In genomic region chrX:20862105-20863065, GRCm38 (mm10) we compare ENCODE assay signal across 9 mouse cellular contexts. TPM values are rescaled to one million over a fixed set of nuclear protein-coding genes. Genes with fewer than 3 reads are reported as not detected.
A peak's percentile ranks its signal among the peaks of the same experiment; 100 is the strongest.
DNase-seq lines count a peak whose midpoint lies in the region; ATAC-seq and TF ChIP-seq lines count a peak whose summit lies in the region.
"Had no signal": no experiment of that assay in that cellular context is flagged by ENCODE, and none has a peak within 500 bp of the region (broad histone marks: within the 10 kb centered on the region; RNA-seq: fewer than 3 reads in every experiment).

No protein-coding gene starts in this region.

- no peak overlapping the region for H3K9ac ChIP-seq in forebrain, embryonic 16.5 days (replicated peaks; ENCODE audit: low read depth, low read length)
- no peak overlapping the region for H3K9ac ChIP-seq in midbrain, embryonic 12.5 days (replicated peaks)
- H3K9ac ChIP-seq in midbrain, postnatal 0 days (replicated peaks; ENCODE audit: low read length, poor library complexity, severe bottlenecking): no peak overlapping the region
- H3K9ac ChIP-seq in hindbrain, postnatal 0 days (replicated peaks; ENCODE audit: low read length): no peak overlapping the region
- no peak overlapping the region for H3K9ac ChIP-seq in stomach, postnatal 0 days (ENCODE audit: low read length)

- ATAC-seq in forebrain, embryonic 16.5 days: no peak
- 0 out of 2 replicates have a peak, but pooled peaks have one; percentile 35 for ATAC-seq in midbrain, embryonic 12.5 days (ENCODE audit: low FRiP score, low read depth)
- no peak for ATAC-seq in midbrain, postnatal 0 days (ENCODE audit: low FRiP score)
- ATAC-seq in hindbrain, postnatal 0 days: 0 out of 2 replicates have a peak, but pooled peaks have one; percentile 10
- peak; percentile 28; the same call in 1 of the 2 replicates for ATAC-seq in stomach, postnatal 0 days (ENCODE audit: low FRiP score, low TSS enrichment)
- ATAC-seq in inflammation-experienced regulatory T-cells, adult 6 months: no peak

- H3K4me2 ChIP-seq in forebrain, embryonic 16.5 days (ENCODE audit: low read length): no peak overlapping the region
- H3K4me2 ChIP-seq in midbrain, embryonic 12.5 days (replicated peaks): no peak overlapping the region
- no peak overlapping the region for H3K4me2 ChIP-seq in midbrain, postnatal 0 days (ENCODE audit: low read depth, low read length, poor library complexity, severe bottlenecking)
- no peak overlapping the region for H3K4me2 ChIP-seq in hindbrain, postnatal 0 days (ENCODE audit: low read depth, low read length)
- H3K4me2 ChIP-seq in stomach, postnatal 0 days (replicated peaks; ENCODE audit: low read depth): no peak overlapping the region

- no peaks in the 10 kb centered on the region for H3K27me3 ChIP-seq in forebrain, embryonic 10.5 days (ENCODE audit: poor library complexity, severe bottlenecking)
- no peaks in the 10 kb centered on the region for H3K27me3 ChIP-seq in forebrain, embryonic 16.5 days (replicated peaks; ENCODE audit: control insufficient read depth, insufficient read depth, low read length)
- H3K27me3 ChIP-seq in midbrain, embryonic 12.5 days: no peaks in the 10 kb centered on the region
- H3K27me3 ChIP-seq in midbrain, postnatal 0 days (ENCODE audit: insufficient read depth, low read length): no peaks in the 10 kb centered on the region
- H3K27me3 ChIP-seq in hindbrain, postnatal 0 days (ENCODE audit: insufficient read depth, low read length): no peaks in the 10 kb centered on the region
- H3K27me3 ChIP-seq in stomach, postnatal 0 days (ENCODE audit: control insufficient read depth, insufficient read depth, low read length): no peaks in the 10 kb centered on the region

- peaks cover 9% of the 10 kb centered on the region for H3K4me1 ChIP-seq in forebrain, embryonic 10.5 days
- no peaks in the 10 kb centered on the region for H3K4me1 ChIP-seq in forebrain, embryonic 16.5 days (replicated peaks; ENCODE audit: control insufficient read depth, insufficient read depth, low read length)
- H3K4me1 ChIP-seq in midbrain, embryonic 12.5 days: no peaks in the 10 kb centered on the region
- H3K4me1 ChIP-seq in midbrain, postnatal 0 days (ENCODE audit: insufficient read depth, low read length): no peaks in the 10 kb centered on the region
- H3K4me1 ChIP-seq in hindbrain, postnatal 0 days (ENCODE audit: insufficient read depth, low read length): no peaks in the 10 kb centered on the region
- no peaks in the 10 kb centered on the region for H3K4me1 ChIP-seq in stomach, postnatal 0 days (replicated peaks; ENCODE audit: control insufficient read depth, insufficient read depth)

- no peak for TF ChIP-seq CTCF in midbrain, postnatal 0 days (IDR thresholded peaks at IDR 0.05)
- no peak for TF ChIP-seq CTCF in hindbrain, postnatal 0 days (IDR thresholded peaks at IDR 0.05; ENCODE audit: low read depth)
- TF ChIP-seq CTCF in stomach, postnatal 0 days (IDR thresholded peaks at IDR 0.05; ENCODE audit: low read depth): no peak

- H3K27ac ChIP-seq in forebrain, embryonic 10.5 days: peak overlapping the region; percentile 65
- no peak overlapping the region for H3K27ac ChIP-seq in forebrain, embryonic 16.5 days (ENCODE audit: low read length)
- no peak overlapping the region for H3K27ac ChIP-seq in midbrain, embryonic 12.5 days (replicated peaks)
- no peak overlapping the region for H3K27ac ChIP-seq in midbrain, postnatal 0 days (ENCODE audit: low read depth, low read length)
- peak overlapping the region; percentile 26; the same call in 1 of the 2 replicates for H3K27ac ChIP-seq in hindbrain, postnatal 0 days
- no peak overlapping the region for H3K27ac ChIP-seq in stomach, postnatal 0 days (replicated peaks)

- TF ChIP-seq EP300 in stomach, postnatal 0 days (optimal IDR thresholded peaks at IDR 0.05): no peak

- peaks cover 21% of the 10 kb centered on the region for H3K36me3 ChIP-seq in forebrain, embryonic 10.5 days (replicated peaks)
- peaks cover 2% of the 10 kb centered on the region; the same call in 1 of the 2 replicates for H3K36me3 ChIP-seq in forebrain, embryonic 16.5 days (ENCODE audit: control insufficient read depth, insufficient read depth)
- peaks cover 3% of the 10 kb centered on the region; the same call in 1 of the 2 replicates for H3K36me3 ChIP-seq in midbrain, embryonic 12.5 days
- 0 out of 2 replicates have a peak, but pooled peaks cover 5% of the 10 kb centered on the region for H3K36me3 ChIP-seq in midbrain, postnatal 0 days (ENCODE audit: insufficient read depth, low read length)
- H3K36me3 ChIP-seq in hindbrain, postnatal 0 days (ENCODE audit: insufficient read depth, low read length): no peaks in the 10 kb centered on the region
- H3K36me3 ChIP-seq in stomach, postnatal 0 days (ENCODE audit: control insufficient read depth, insufficient read depth, low read length): no peaks in the 10 kb centered on the region

- DNase-seq in forebrain, embryonic 10.5 days (ENCODE audit: extremely low spot score, low spot score): no peak
- DNase-seq in midbrain, postnatal 0 days (ENCODE audit: low spot score): no peak
- no peak for DNase-seq in hindbrain, postnatal 0 days (ENCODE audit: low spot score)
- no peak for DNase-seq in stomach, postnatal 0 days (ENCODE audit: low spot score)
- DNase-seq in left cerebral cortex, adult 18-20 months (ENCODE audit: low spot score in 2 of 2): no peak

- peaks cover 6% of the 10 kb centered on the region; the same call in 1 of the 2 replicates for H3K9me3 ChIP-seq in forebrain, embryonic 10.5 days
- H3K9me3 ChIP-seq in forebrain, embryonic 16.5 days (ENCODE audit: control insufficient read depth, low read length): no peaks in the 10 kb centered on the region
- H3K9me3 ChIP-seq in midbrain, embryonic 12.5 days: no peaks in the 10 kb centered on the region
- no peaks in the 10 kb centered on the region for H3K9me3 ChIP-seq in midbrain, postnatal 0 days (ENCODE audit: low read length)
- no peaks in the 10 kb centered on the region for H3K9me3 ChIP-seq in hindbrain, postnatal 0 days (ENCODE audit: low read length)
- no peaks in the 10 kb centered on the region for H3K9me3 ChIP-seq in stomach, postnatal 0 days (ENCODE audit: control insufficient read depth, low read length)

- no peak overlapping the region for H3K4me3 ChIP-seq in forebrain, embryonic 10.5 days
- H3K4me3 ChIP-seq in forebrain, embryonic 16.5 days (replicated peaks; ENCODE audit: low read length): no peak overlapping the region
- H3K4me3 ChIP-seq in midbrain, embryonic 12.5 days: no peak overlapping the region
- no peak overlapping the region for H3K4me3 ChIP-seq in midbrain, postnatal 0 days (ENCODE audit: low read depth, low read length)
- H3K4me3 ChIP-seq in hindbrain, postnatal 0 days (ENCODE audit: low read length): no peak overlapping the region
- no peak overlapping the region for H3K4me3 ChIP-seq in stomach, postnatal 0 days (ENCODE audit: low read depth, low read length)

- whole genome bisulfite sequencing in forebrain, embryonic 10.5 days: 45% methylated on average over 29 of the region's 29 CpGs
- WGBS in forebrain, embryonic 16.5 days: 60% methylated on average over 29 of the region's 29 CpGs
- WGBS in midbrain, embryonic 12.5 days: 53% methylated on average over 29 of the region's 29 CpGs
- 47% methylated on average over 28 of the region's 29 CpGs for WGBS in midbrain, postnatal 0 days
- WGBS in hindbrain, postnatal 0 days: 54% methylated on average over 26 of the region's 29 CpGs
- 32% methylated on average over 26 of the region's 29 CpGs for WGBS in stomach, postnatal 0 days

RNA-seq across cellular contexts. Expression of gene Timp1, which starts 7.6 kb away (rescaled TPM):
- 7.4 and 7.9 TPM in 2 replicates for polyA plus RNA-seq in forebrain, embryonic 10.5 days (2016; fragmentation: Nextera tagmentation; extraction: Ambion mirVana)
- 2.4 and 3.4 TPM in 2 replicates for polyA plus RNA-seq in forebrain, embryonic 16.5 days (2015; fragmentation: Nextera tagmentation; extraction: Ambion mirVana)
- polyA plus RNA-seq in midbrain, embryonic 12.5 days (2016; fragmentation: Nextera tagmentation; extraction: Ambion mirVana): 6.9 and 7.9 TPM in 2 replicates
- 3.8 and 9.3 TPM in 2 replicates for total RNA-seq in midbrain, postnatal 0 days (2014; rRNA removed)
- polyA plus RNA-seq in midbrain, postnatal 0 days (2015; fragmentation: Nextera tagmentation; extraction: Ambion mirVana): 3.2 and 4.1 TPM in 2 replicates
- 3.8 and 5.7 TPM in 2 replicates for total RNA-seq in hindbrain, postnatal 0 days (2014; rRNA removed)
- polyA plus RNA-seq in hindbrain, postnatal 0 days (2015; fragmentation: Nextera tagmentation; extraction: Ambion mirVana): 5.4 and 6.3 TPM in 2 replicates
- polyA plus RNA-seq in stomach, postnatal 0 days (2015; fragmentation: Nextera tagmentation; extraction: Ambion mirVana): 11.7 and 18.8 TPM in 2 replicates
- 1 to 10 TPM; 1.4 to 1.5 TPM for total RNA-seq in left cerebral cortex, adult 18-20 months (2021)
- polyA plus RNA-seq in inflammation-experienced regulatory T-cells, adult 6 months (2017; shearing (Covaris generic)): not detected
- total RNA-seq: common myeloid progenitor, adult 5-6 weeks had no signal

RNA-seq across cellular contexts. Expression of gene Syn1, which starts 58.4 kb away (rescaled TPM):
- 2.1 and 2.4 TPM in 2 replicates for polyA plus RNA-seq in forebrain, embryonic 10.5 days (2016; fragmentation: Nextera tagmentation; extraction: Ambion mirVana)
- 37.5 and 37.7 TPM in 2 replicates for polyA plus RNA-seq in forebrain, embryonic 16.5 days (2015; fragmentation: Nextera tagmentation; extraction: Ambion mirVana)
- 18.5 and 23.4 TPM in 2 replicates for polyA plus RNA-seq in midbrain, embryonic 12.5 days (2016; fragmentation: Nextera tagmentation; extraction: Ambion mirVana)
- total RNA-seq in midbrain, postnatal 0 days (2014; rRNA removed): 60.9 and 70.8 TPM in 2 replicates
- polyA plus RNA-seq in midbrain, postnatal 0 days (2015; fragmentation: Nextera tagmentation; extraction: Ambion mirVana): 113 and 115 TPM in 2 replicates
- total RNA-seq in hindbrain, postnatal 0 days (2014; rRNA removed): 65.4 and 75.9 TPM in 2 replicates
- polyA plus RNA-seq in hindbrain, postnatal 0 days (2015; fragmentation: Nextera tagmentation; extraction: Ambion mirVana): 70.5 and 88.8 TPM in 2 replicates
- 1.1 and 1.7 TPM in 2 replicates for polyA plus RNA-seq in stomach, postnatal 0 days (2015; fragmentation: Nextera tagmentation; extraction: Ambion mirVana)
- 100 to 1,000 TPM; 486 to 496 TPM for total RNA-seq in left cerebral cortex, adult 18-20 months (2021)
- polyA plus RNA-seq in inflammation-experienced regulatory T-cells, adult 6 months (2017; shearing (Covaris generic)): not detected
- total RNA-seq: common myeloid progenitor, adult 5-6 weeks had no signal

Comparison
In these comparisons a context has a peak if more than half of its experiments do, and no peak if none do; other contexts are left out.
1. H3K27ac ChIP-seq: peak in forebrain, embryonic 10.5 days (single experiment) and hindbrain, postnatal 0 days (single experiment); none in forebrain, embryonic 16.5 days (single experiment), midbrain, embryonic 12.5 days (single experiment), midbrain, postnatal 0 days (single experiment) and stomach, postnatal 0 days (single experiment).
2. ATAC-seq: peak in midbrain, embryonic 12.5 days (single experiment), hindbrain, postnatal 0 days (single experiment) and stomach, postnatal 0 days (single experiment); none in forebrain, embryonic 16.5 days (single experiment), midbrain, postnatal 0 days (single experiment) and inflammation-experienced regulatory T-cells, adult 6 months (single experiment).